Mouse (Mus musculus) intestine, embryonic 14.5 days (tissue): Measurements from ENCODE around the gene Capn1. TPM values are rescaled to one million over a fixed set of nuclear protein-coding genes. Genes with fewer than 3 reads are reported as not detected.
A peak's percentile ranks its signal among the peaks of the same experiment; 100 is the strongest.

Experiments
- ATAC-seq: fragments of 200-750 bp; cut with Nextera tagmentation; replicated peaks from 2 replicates; pipeline ENCODE4 v1.8.0; 2017; ENCODE audit warnings: low read depth, moderate number of reproducible peaks, moderate TSS enrichment, moderate library complexity; ENCODE audit not compliant: low FRiP score, low TSS enrichment
- DNase-seq: peaks from one replicate; pipeline ENCODE4 v3.0.0-alpha.2; 2018; ENCODE audit warnings: low spot score
- H3K27ac ChIP-seq: fragments of 300-500 bp; sonication (generic); 2 replicates; pipeline ENCODE4 v1.5.1; 2014; ENCODE audit warnings: low read depth, mild to moderate bottlenecking, control low read depth
- H3K27me3 ChIP-seq: fragments of 300-500 bp; sonication (generic); replicated peaks from 2 replicates; pipeline ENCODE4 v1.6.1; 2014; ENCODE audit warnings: low read length, control low read depth; ENCODE audit not compliant: control insufficient read depth, insufficient read depth
- H3K36me3 ChIP-seq: fragments of 300-500 bp; sonication (generic); 2 replicates; pipeline ENCODE4 v1.6.1; 2014; ENCODE audit warnings: low read length, control low read depth; ENCODE audit not compliant: control insufficient read depth, insufficient read depth
- H3K4me1 ChIP-seq: fragments of 300-500 bp; sonication (generic); replicated peaks from 2 replicates; pipeline ENCODE4 v1.6.1; 2014; ENCODE audit warnings: low read length, control low read depth, mixed read lengths; ENCODE audit not compliant: control insufficient read depth, insufficient read depth
- H3K4me2 ChIP-seq: fragments of 300-500 bp; sonication (generic); 2 replicates; pipeline ENCODE4 v1.6.1; 2014; ENCODE audit warnings: low read length
- H3K4me3 ChIP-seq: fragments of 300-500 bp; sonication (generic); 2 replicates; pipeline ENCODE4 v1.5.1; 2014; ENCODE audit warnings: low read depth, low read length, control low read depth, mixed read lengths
- H3K9ac ChIP-seq: fragments of 300-500 bp; sonication (generic); 2 replicates; pipeline ENCODE4 v1.6.1; 2014; ENCODE audit warnings: mild to moderate bottlenecking, low read length
- H3K9me3 ChIP-seq: fragments of 300-500 bp; sonication (generic); 2 replicates; pipeline ENCODE4 v1.6.1; 2016; ENCODE audit warnings: low read length, control low read depth; ENCODE audit not compliant: control insufficient read depth
- WGBS: fragments of 180-500 bp; shearing (Covaris S2); extraction: QIAGEN DNeasy Blood & Tissue Kit; methylation state at CpG from one replicate; pipeline ENCODE4 v1.1.7; 2014; 5-methylcytosine and 5-hydroxymethylcytosine counted together
- polyA plus RNA-seq: library from polyadenylated mRNA; unstranded; fragments of >200 nt; fragmentation: Nextera tagmentation; extraction: Ambion mirVana; gene quantifications from 2 replicates; pipeline ENCODE4 v1.2.1, GENCODE M21; 2014

Capn1 gene
- polyA plus RNA-seq, 1 experiment from 2014 or later: 10.1 TPM

DNA sequence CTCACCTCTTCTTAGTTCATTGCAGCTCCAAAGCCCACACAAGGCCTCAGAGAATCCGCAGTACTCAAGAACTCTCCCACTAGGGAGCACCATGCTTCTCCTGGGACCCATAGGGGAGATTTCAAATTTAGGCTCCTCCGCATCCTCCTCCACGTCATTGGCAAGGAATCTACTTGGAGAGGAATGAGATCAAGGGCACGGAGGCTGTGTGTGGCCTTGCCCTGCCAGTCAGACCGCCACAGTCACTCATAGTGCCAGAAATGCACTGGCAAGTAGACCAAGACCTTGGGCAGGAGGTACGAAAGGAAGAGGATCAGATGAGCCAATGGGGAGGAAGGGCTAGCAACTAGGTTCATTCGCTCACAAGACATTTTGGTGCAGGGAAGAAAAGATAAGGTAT is 8.2 kb upstream of the Capn1 start:
- H3K27me3 ChIP-seq: no peaks in the 10 kb centered on the region
- ATAC-seq (no peak), DNase-seq (no peak)
- H3K9me3 ChIP-seq: no peaks in the 10 kb centered on the region
- H3K9ac ChIP-seq: no peak overlapping the region
- no peak overlapping the region for H3K4me2 ChIP-seq
- H3K27ac ChIP-seq: no peak overlapping the region
- WGBS: 82% methylated on average over 7 of the region's 7 CpGs
- no peaks in the 10 kb centered on the region for H3K36me3 ChIP-seq
- H3K4me1 ChIP-seq: no peaks in the 10 kb centered on the region
- no peak overlapping the region for H3K4me3 ChIP-seq

DNA sequence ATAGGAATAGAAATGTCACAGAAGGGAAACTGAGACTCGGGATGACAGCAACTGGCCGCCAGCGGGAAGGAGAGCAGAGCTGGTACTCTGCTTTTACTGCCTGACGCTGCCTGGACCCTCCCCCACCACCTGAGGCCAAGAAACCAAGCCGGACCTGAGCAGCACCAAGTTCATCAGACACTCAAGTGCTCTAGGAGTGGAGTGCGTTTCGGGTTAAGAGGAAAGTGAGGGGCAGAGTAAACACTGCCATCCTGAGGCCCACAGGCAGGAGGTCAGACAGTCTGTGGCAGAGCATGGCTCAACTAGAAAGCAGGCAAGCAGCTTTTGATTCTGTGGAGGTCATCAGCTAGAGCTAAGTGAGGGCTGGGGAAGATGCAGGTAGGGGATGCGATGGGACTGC is 7.4 kb upstream of the Capn1 start:
- no peaks in the 10 kb centered on the region for H3K36me3 ChIP-seq
- H3K27ac ChIP-seq: no peak overlapping the region
- H3K4me2 ChIP-seq: no peak overlapping the region
- DNase-seq (no peak), ATAC-seq (no peak)
- H3K27me3 ChIP-seq: no peaks in the 10 kb centered on the region
- 54% methylated on average over 8 of the region's 8 CpGs for WGBS
- H3K4me3 ChIP-seq: no peak overlapping the region
- H3K9me3 ChIP-seq: no peaks in the 10 kb centered on the region
- H3K9ac ChIP-seq: no peak overlapping the region
- H3K4me1 ChIP-seq: no peaks in the 10 kb centered on the region

DNA sequence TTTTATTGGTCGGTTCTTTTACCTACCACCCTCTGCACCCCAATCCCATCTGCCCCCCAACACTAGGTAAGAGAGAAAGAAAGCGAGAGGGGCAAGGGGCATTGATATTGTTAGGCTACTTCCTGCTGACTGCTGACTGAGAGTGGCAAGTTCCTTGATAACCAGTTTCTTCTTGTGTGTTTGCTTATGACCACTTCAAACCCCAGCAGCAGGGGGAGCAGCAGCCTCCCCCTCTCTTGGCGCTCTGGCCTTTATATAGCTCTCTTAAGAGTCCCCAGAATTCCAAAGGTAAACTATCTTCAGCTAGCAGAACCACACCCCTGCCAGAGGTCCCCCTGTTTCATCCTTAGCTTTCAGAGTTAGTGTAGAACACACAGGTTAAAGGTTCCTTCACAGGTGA is 4.6 kb upstream of the Capn1 start:
- H3K27ac ChIP-seq: no peak overlapping the region
- no peak overlapping the region for H3K9ac ChIP-seq
- ATAC-seq: no peak
- peaks cover 9% of the 10 kb centered on the region; the same call in 1 of the 2 replicates for H3K27me3 ChIP-seq
- 55% methylated on average over 3 of the region's 3 CpGs for WGBS
- no peak overlapping the region for H3K4me2 ChIP-seq
- DNase-seq: no peak
- no peaks in the 10 kb centered on the region for H3K9me3 ChIP-seq
- no peaks in the 10 kb centered on the region for H3K36me3 ChIP-seq
- peaks cover 6% of the 10 kb centered on the region; the same call in 1 of the 2 replicates for H3K4me1 ChIP-seq
- H3K4me3 ChIP-seq: no peak overlapping the region

DNA sequence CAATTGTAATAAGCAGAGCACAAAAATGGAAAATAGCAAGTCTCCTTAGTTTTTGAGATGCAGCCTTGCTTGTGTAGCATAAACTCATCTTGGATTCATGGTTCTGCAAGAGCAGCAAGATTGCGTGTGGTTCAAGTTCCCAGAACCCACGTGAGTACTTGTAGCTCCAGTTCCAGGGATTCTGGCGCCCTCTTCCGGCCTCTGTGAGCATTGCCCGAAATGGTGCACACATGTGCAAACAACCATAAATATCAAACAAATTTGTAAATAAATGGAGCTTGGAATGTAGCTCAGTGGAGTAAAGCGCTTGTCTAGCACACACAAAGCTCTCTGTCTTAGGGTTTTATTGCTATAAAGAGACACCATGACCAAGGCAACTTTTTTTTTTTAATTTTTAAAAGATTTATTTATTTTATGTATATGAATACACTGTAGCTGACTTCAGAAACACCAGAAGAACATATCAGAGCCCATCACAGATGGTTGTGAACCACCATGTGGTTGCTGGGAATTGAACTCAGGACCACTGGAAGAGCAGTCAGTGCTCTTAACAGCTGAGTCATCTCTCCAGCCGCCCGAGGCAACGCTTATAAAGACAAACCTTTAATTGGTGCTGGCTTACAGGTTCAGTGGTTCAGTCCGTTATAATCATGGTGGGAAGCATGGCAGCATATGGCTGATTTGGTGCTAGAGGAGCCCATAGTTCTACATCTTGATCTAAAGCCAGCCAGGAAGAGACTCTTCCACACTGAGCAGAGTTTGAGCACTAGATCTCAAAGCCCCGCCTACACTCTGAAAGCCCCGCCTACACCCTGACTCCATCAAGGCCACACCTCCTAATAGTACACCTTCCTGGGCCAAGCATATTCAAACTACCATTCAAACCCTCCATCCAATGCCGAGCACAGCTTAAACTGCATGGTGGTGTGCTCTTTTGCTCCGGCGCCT is 2.7 kb upstream of the Capn1 start:
- DNase-seq (peak; percentile 88), ATAC-seq (no peak)
- H3K27ac ChIP-seq: no peak overlapping the region
- H3K4me3 ChIP-seq: no peak overlapping the region
- H3K27me3 ChIP-seq: peaks cover 9% of the 10 kb centered on the region; the same call in 1 of the 2 replicates
- H3K36me3 ChIP-seq: no peaks in the 10 kb centered on the region
- H3K9me3 ChIP-seq: no peaks in the 10 kb centered on the region
- H3K9ac ChIP-seq: no peak overlapping the region
- 28% methylated on average over 15 of the region's 15 CpGs for WGBS
- H3K4me1 ChIP-seq: peaks cover 6% of the 10 kb centered on the region; the same call in 1 of the 2 replicates
- H3K4me2 ChIP-seq: no peak overlapping the region

DNA sequence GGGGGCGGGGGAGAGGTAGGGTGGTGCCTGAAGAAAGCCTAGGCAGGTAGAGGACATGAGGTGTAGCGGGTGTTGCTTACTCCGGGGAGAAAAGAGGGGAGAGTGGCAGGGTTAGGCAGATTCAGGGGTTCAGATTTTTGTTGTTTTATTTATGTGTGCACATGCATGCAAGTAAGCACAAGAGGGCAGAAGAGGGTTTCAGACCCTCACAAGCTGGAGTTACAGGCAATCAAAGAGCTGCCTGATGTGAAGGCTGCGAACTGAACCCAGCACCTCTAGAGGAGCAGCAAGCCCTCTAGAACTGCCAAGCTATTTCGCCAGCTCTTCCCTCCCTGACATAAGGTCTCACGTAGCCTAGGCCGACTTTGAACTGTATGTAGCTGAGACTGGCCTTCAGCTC is 835 bp upstream of the Capn1 start:
- Histone ChIP-seq H3K27ac (no peak overlapping the region), H3K4me2 (no peak overlapping the region), H3K9me3 (no peaks in the 10 kb centered on the region), H3K36me3 (no peaks in the 10 kb centered on the region), H3K27me3 (peaks cover 9% of the 10 kb centered on the region; the same call in 1 of the 2 replicates), H3K4me1 (peaks cover 6% of the 10 kb centered on the region; the same call in 1 of the 2 replicates), H3K9ac (no peak overlapping the region), H3K4me3 (no peak overlapping the region)
- 52% methylated on average over 7 of the region's 7 CpGs for WGBS
- ATAC-seq: no peak
- no peak for DNase-seq

DNA sequence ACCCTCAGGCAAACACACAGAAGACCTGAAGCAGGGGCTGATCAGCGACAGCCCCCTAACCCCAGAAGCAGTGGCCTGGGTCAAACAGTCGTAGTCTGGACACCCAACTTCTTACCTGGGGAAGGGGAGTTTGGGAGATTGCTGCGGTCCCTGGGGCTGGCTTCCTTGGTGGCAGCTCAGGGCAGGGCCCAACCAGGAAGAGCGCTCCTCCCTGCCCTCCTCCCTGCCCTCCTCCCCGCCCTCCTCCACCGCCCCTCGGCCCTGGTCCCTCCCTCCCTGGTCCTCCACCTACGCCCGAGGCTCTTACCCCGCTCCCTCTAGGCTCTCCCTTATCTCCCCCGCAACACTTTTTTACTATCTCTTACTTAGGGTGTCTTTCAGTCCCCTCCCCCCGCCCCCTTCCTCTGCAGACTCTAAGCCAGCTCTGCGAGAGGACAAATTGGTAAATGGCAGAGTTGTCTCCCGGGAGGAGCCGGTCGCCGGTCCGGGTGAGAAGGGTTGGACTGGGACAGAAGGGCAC is 646 bp downstream of the Capn1 start:
- H3K27ac ChIP-seq: 0 out of 2 replicates have a peak overlapping the region, but pooled peaks have one; percentile 29
- ATAC-seq: peak; percentile 83
- H3K4me2 ChIP-seq: peak overlapping the region; percentile 91
- no peaks in the 10 kb centered on the region for H3K9me3 ChIP-seq
- WGBS: 2% methylated on average over 17 of the region's 18 CpGs
- peak overlapping the region; percentile 54 for H3K4me3 ChIP-seq
- DNase-seq: peak; percentile 76
- peak overlapping the region; percentile 57 for H3K9ac ChIP-seq
- H3K27me3 ChIP-seq: peaks cover 9% of the 10 kb centered on the region; the same call in 1 of the 2 replicates
- H3K36me3 ChIP-seq: no peaks in the 10 kb centered on the region
- peaks cover 6% of the 10 kb centered on the region; the same call in 1 of the 2 replicates for H3K4me1 ChIP-seq

DNA sequence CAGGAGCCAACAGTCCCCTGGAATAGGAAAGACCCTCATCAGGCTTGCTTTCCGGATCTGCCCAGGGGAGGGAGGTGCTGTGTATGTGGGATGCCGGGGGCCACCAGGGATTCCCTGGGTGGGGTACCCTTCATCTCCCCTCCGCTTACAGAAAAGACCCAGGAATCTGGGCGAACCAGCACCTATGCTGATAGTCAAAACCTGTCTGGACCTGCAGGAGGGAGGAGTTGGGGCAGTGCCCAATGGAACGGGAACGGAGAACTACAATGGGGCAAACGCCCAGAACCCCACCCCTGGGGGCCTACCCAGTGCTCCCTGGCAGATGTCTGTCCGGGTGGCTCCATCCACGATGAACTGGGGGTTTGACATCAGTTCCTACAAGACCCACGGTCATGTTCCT is 2.0 kb downstream of the Capn1 start:
- Histone ChIP-seq H3K4me2 (no peak overlapping the region), H3K9ac (no peak overlapping the region), H3K36me3 (no peaks in the 10 kb centered on the region), H3K27me3 (peaks cover 9% of the 10 kb centered on the region; the same call in 1 of the 2 replicates), H3K4me1 (peaks cover 6% of the 10 kb centered on the region; the same call in 1 of the 2 replicates), H3K4me3 (no peak overlapping the region), H3K27ac (no peak overlapping the region), H3K9me3 (no peaks in the 10 kb centered on the region)
- 94% methylated on average over 10 of the region's 10 CpGs for WGBS
- DNase-seq: no peak
- no peak for ATAC-seq

DNA sequence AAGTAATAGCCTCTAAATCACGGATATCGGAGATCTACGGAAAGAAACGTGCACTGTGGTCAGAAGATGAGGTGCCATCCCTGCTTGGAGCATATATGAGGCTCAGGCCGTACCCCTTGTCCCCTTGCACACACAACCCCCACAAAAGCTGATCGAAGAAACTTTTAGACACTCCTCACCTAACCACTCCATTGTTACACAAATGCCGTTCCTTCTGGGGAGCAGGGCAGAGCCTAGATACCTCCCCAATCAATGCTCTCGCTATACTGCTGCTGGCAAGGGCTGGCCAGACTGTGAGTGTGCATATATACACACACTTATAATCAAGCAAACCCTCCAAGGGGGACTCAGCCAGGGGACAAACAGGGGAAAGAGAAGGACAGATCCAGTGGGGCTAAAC is 6.6 kb downstream of the Capn1 start:
- no peak for ATAC-seq
- no peak for DNase-seq
- Histone ChIP-seq H3K36me3 (no peaks in the 10 kb centered on the region), H3K9me3 (no peaks in the 10 kb centered on the region), H3K4me3 (no peak overlapping the region), H3K9ac (no peak overlapping the region), H3K27me3 (no peaks in the 10 kb centered on the region), H3K4me1 (0 out of 2 replicates have a peak, but pooled peaks cover 3% of the 10 kb centered on the region), H3K4me2 (no peak overlapping the region), H3K27ac (no peak overlapping the region)
- WGBS: 77% methylated on average over 8 of the region's 8 CpGs
